24 mouse cellular contexts compared by ENCODE assay signal in the genomic region with DNA sequence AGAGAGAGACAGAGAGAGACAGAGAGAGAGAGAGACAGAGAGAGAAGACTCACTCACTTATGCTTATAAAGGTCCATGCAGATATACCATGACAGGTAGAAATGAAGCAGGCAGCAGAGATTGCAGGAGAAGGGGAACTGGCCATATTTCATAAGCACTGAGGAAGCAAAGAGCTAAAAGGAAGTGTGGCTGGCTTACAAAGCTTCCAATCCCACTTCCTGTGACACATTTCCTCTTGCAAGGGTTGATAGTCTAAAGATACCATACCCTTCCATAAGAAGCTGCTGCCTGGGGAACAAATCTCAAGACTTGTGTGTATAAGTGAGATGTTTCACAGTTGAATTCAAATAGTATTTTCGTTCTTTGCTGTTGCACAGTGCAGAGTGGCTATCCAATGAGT. TPM values are rescaled to one million over a fixed set of nuclear protein-coding genes. Genes with fewer than 3 reads are reported as not detected.
DNase-seq lines count a peak whose midpoint lies in the region; ATAC-seq lines count a peak whose summit lies in the region.
"Had no signal": no experiment of that assay in that cellular context is flagged by ENCODE, and none has a peak within 500 bp of the region (broad histone marks: within the 10 kb centered on the region; RNA-seq: fewer than 3 reads in every experiment).

No protein-coding gene starts in this region.

- DNase-seq in heart, adult 11 months: peak; percentile 24
- no peak for DNase-seq in heart, adult 9 months (ENCODE audit: low spot score in 2 of 2)
- DNase-seq in kidney, postnatal 25 days: no peak
- DNase-seq in adrenal gland, postnatal 10 days: no peak
- DNase-seq in B cell, adult 2 months: no peak
- DNase-seq: adrenal gland, adult 8-10 months; adrenal gland, postnatal 25 days; cerebellum, adult 11-12 months; cerebellum, adult 2 months; cerebellum, adult 9-10 months; cerebellum, postnatal 10 days; cerebellum, postnatal 25 days; embryo, embryonic 11 days had no signal

- peak; percentile 91 for ATAC-seq in common myeloid progenitor, adult 5-6 weeks (replicated peaks; ENCODE audit: low read depth, poor library complexity, severe bottlenecking)
- peak; percentile 72 to 90 for ATAC-seq in hematopoietic stem cell, adult 5-6 weeks (replicated peaks in 1 of 2; ENCODE audit: insufficient read depth in 1 of 2, low FRiP score in 2 of 2, low TSS enrichment in 1 of 2, low read depth in 1 of 2, poor library complexity in 2 of 2, severe bottlenecking in 2 of 2)
- peak; percentile 83 for ATAC-seq in megakaryocyte progenitor cell, adult 5-6 weeks (replicated peaks; ENCODE audit: poor library complexity)
- ATAC-seq: activated CD4-positive, CD25-positive, alpha-beta regulatory T cell, adult 4 months; CD4-positive, CD25-positive, alpha-beta regulatory T cell, adult 4 months; forebrain, embryonic 14.5 days; forebrain, embryonic 16.5 days; Patski had no signal

RNA-seq across cellular contexts. Expression of a gene that starts 45.7 kb away (rescaled TPM):
- not detected in 2 replicates for total RNA-seq in common myeloid progenitor, adult 5-6 weeks (2017)
- total RNA-seq in hematopoietic stem cell, adult 5-6 weeks (2017): not detected in 2 replicates
- not detected in 2 replicates for total RNA-seq in megakaryocyte progenitor cell, adult 5-6 weeks (2015)
- not detected in 2 replicates for total RNA-seq in megakaryocyte progenitor cell, adult 5-6 weeks (2017)
- total RNA-seq in adrenal gland, postnatal 10 days (2021): not detected
- total RNA-seq: adrenal gland, adult 18-20 months; adrenal gland, adult 8-10 months; adrenal gland, postnatal 25 days; adrenal gland, postnatal 4 days; CH12.LX had no signal
